Mouse (Mus musculus): Measurements from ENCODE around the gene Tmeff2. TPM values are rescaled to one million over a fixed set of nuclear protein-coding genes. Genes with fewer than 3 reads are reported as not detected.

Gene Tmeff2
- polyA plus RNA-seq, 1 experiment from 2014 or later: 3.0 TPM

DNA sequence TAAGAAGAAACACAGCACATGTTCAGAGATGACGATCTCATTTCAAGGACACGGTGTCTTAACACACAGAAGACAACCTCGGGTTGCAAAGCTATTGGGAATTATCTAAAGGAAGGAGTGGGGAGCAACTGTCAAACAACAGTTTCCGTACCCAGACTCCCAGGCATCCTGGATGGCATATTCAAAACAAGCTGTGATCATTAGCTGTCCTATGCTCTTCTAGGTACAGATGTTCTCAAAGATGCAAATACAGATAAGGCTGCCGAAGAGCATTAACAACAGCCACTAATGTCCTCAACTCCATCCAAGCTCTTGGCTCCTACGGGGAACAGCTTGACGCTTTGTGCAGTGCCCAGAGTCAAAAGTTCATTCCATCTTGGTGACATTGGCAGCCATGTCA is 324.7 kb downstream of the Tmeff2 start:
- ATAC-seq: peak; percentile 58
- 46% methylated on average over 7 of the region's 7 CpGs for WGBS
- H3K4me1 ChIP-seq (ENCODE audit: insufficient read depth, low read depth, low read length): peaks cover 5% of the 10 kb centered on the region; the same call in 1 of the 2 replicates

More for the DNA sequence above, 324.7 kb downstream of the Tmeff2 start:
- Histone ChIP-seq H3K27me3 (replicated peaks; ENCODE audit: insufficient read depth, low read length) (no peaks in the 10 kb centered on the region), H3K4me2 (replicated peaks; ENCODE audit: low read depth, low read length) (no peak overlapping the region), H3K9me3 (ENCODE audit: low read length) (no peaks in the 10 kb centered on the region), H3K4me3 (ENCODE audit: low read depth, low read length) (no peak overlapping the region), H3K36me3 (ENCODE audit: insufficient read depth, low read length) (no peaks in the 10 kb centered on the region), H3K27ac (ENCODE audit: low read length) (no peak overlapping the region), H3K9ac (replicated peaks; ENCODE audit: low read depth) (no peak overlapping the region)
- no peak for TF ChIP-seq CTCF (IDR thresholded peaks at IDR 0.05)
- TF ChIP-seq EP300 (IDR thresholded peaks at IDR 0.05): peak; percentile 83
- DNase-seq (ENCODE audit: low spot score): peak; percentile 19

Small RNA genes lying within 50 kb of the gene (microRNA-seq; reads per million reads assigned to microRNA genes)
- not detected for gene Gm25736
